Mouse (Mus musculus) megakaryocyte, embryonic 14.5 days (primary cell): ENCODE measurements at regions not wholly inside any gene's neighbourhood (a gene's known extent, or its start where the extent isn't known, plus 50 kb on each side); places are given as distances from the start of the nearest gene placed in this dataset.

Source experiments
- FLI1 ChIP-seq: IDR thresholded peaks from 2 replicates; pipeline ENCODE4 v1.6.1; 2012; ENCODE audit warnings: low read length, inconsistent platforms, mixed read lengths
- GATA1 ChIP-seq: IDR thresholded peaks from 3 replicates; pipeline ENCODE4 v1.6.1; 2012; ENCODE audit warnings: mixed read lengths, low read length, inconsistent platforms, borderline replicate concordance

DNA sequence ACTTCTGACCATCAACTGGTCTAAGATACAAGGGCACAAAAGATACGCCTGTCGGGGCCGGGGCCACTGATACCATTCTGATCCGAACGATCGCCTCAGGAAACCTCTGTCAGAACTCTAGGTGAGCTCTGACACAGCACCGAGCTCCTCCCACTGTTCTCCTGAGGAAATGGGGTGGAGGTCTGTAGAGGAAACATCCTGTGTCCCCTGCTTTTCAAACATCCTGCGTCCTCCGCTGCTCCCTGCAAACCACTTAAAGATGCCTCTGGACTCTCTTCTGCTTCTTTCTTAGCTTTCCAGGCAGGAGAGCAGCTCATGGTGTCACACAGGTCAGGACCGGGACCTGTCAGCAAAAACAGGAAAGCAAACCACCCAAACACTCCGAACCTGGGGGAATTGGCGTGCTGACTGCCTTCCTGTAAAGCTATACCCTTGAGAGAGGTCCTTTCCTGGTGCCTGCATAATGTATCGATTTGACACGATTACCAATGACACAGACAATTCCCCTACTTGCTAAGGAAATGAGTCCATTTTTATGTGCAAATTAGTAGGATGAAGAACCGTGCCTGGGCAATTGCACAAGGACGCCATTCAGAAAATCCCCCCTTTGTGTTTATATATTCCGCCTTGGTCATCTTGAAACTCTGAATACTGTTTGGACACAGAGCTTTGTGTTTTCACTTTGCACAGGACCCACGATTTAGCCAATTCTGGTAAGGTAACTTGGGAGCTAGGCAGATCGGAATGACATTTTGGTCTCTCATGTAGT, 58.4 kb upstream of the Kcnj15 start:
- TF ChIP-seq GATA1: no peak
- TF ChIP-seq FLI1: no peak
